Mouse (Mus musculus) lung, postnatal 36 days (tissue): Measurements from ENCODE around the gene Cntrl.
A peak's percentile ranks its signal among the peaks of the same experiment; 100 is the strongest.

ENCODE experiments used
- DNase-seq: peaks from one replicate; pipeline ENCODE4 v3.0.0; 2022; ENCODE audit warnings: mixed read lengths

Gene Cntrl

GRCm38 (mm10) chr2:35131991-35132661 lies 22.8 kb downstream of the Cntrl start:
- peak; percentile 99 for DNase-seq

- no peak for DNase-seq
These were observed 23.4 kb downstream of the Cntrl start for GRCm38 (mm10) chr2:35132662-35133055.

GRCm38 (mm10) chr2:35133891-35134290 lies 24.6 kb downstream of the Cntrl start:
- no peak for DNase-seq

DNA sequence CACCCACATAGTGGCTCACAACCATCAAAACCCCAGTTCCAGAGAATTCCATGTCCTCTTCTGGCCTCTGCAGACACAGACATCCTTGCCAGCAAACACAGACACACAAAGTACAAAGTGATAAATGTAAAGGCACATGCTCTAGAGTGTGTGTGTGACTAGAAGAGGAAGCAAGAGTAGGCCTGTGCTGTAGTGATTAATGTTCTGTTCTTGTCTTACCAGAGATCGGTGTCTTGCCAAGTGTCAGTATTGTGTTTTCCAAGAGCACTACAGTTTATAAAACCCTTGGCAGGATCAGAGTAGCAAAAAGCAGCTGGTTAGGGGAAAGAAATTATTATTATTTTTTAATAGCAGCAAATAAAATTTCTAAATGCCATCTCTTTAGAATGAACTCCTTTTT lies 29.3 kb downstream of the Cntrl start:
- no peak for DNase-seq

DNA sequence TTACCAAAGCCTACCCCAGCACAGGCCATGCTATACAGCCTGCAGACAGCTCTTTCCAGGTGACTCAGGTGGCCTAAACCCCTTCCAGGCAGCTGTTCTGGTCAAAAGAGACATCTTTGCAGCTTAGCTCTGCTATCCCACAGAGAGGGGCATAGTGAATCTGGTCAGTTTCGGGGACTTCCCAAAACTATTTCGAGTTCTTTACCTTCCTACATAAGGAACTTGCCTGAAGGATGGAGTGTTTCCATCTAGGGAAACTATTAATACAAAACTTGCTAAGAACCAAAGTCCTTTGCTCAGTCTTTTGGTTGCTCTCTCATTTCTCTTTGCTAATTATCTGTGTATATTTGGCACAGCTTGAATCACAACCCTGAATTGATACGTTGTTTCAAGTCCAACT lies 32.4 kb downstream of the Cntrl start:
- DNase-seq = no peak

- no peak for DNase-seq
These were observed 39.5 kb downstream of the Cntrl start for GRCm38 (mm10) chr2:35148806-35149205.

- no peak for DNase-seq
These were observed 42.1 kb downstream of the Cntrl start for GRCm38 (mm10) chr2:35151303-35151882.

GRCm38 (mm10) chr2:35153179-35153578 lies 43.9 kb downstream of the Cntrl start:
- DNase-seq = peak; percentile 40

GRCm38 (mm10) chr2:35153844-35154554 lies 44.7 kb downstream of the Cntrl start:
- DNase-seq = no peak

GRCm38 (mm10) chr2:35156985-35157384 lies 47.7 kb downstream of the Cntrl start:
- no peak for DNase-seq

DNA sequence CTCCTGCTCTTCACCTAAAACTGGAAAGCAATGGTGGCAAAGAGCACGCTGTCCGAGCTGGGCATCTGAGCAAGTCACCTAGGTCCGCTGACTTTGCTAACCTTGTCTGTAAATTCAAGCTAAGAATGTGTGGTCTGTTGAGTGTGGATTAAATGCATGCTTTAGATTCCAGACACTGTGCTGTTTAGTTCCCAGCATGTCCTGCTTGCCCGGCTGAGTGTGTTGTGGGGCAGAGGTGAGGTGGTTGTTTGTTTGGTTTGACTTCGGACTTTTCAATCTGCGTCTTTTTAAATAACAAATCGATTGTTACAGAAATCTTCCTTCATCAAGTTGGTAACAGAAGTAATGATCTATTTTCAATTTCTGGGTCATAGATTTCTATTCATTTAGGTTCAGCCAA lies 48.5 kb downstream of the Cntrl start:
- DNase-seq = peak; percentile 25

DNA sequence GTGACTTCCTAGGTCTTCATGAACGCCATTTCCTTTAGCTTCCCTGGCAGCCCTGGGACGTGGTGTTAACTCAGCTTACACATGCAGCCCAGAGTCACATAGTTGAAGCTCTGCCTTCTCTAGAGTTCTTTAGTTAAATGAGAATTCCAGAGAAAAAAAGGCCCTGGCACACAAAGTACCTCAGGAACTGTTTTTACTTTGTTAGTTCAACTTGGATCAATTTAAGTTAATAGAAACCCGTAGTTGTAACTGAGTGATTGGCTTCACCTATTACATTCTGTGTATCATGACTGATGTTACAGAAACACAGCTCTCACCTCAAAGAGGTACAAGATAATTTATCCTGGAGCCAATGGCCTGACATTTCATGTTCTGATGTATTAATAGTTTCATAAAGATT lies 49.1 kb downstream of the Cntrl start:
- DNase-seq = no peak

GRCm38 (mm10) chr2:35160206-35160605 lies 50.9 kb downstream of the Cntrl start:
- peak; percentile 73 for DNase-seq

GRCm38 (mm10) chr2:35161846-35162488 lies 52.7 kb downstream of the Cntrl start:
- DNase-seq = no peak

DNA sequence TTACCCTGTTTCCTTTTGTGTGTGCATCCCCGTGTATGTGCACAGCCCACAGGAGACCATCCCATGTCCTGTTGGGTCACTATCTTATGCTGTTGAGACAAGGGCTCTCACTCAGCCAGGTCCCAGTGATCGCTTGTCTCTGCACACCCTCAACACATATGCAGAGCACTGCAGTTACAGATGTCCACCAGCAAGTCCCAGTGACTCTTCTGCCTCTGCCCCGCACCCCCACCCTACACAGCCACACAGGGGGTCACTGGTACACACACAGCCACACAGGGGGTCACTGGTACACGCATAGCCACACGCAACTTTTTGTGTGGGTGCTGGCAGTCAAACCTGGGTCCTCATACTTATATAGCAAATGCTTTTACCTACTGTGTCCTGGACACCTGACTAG lies 54.1 kb downstream of the Cntrl start:
- DNase-seq = no peak

- no peak for DNase-seq
These were observed 56.1 kb downstream of the Cntrl start for GRCm38 (mm10) chr2:35165416-35165815.

- no peak for DNase-seq
These were observed 57.5 kb downstream of the Cntrl start for GRCm38 (mm10) chr2:35166816-35167215.

DNA sequence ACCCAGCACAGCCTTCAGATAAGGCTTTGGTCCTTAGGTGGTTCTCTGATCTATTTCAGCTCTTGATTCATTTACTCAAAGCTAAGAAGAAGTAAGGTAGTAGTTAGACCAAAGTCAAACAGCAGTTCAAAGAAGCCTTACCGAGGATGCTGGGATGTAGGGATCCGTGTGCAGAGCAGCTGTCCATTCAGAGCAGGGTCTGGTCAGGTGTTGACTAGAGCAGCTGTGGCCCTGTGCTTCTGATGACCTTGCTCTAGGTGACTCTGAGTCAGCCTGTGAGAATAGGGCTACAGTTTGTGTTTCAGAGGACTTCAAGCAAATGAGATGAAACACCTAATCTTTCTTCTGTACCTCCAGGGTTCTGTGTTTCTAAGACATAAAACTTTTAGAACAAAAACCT lies 60.2 kb downstream of the Cntrl start:
- DNase-seq = no peak

- peak; percentile 90 for DNase-seq
These were observed 62.1 kb downstream of the Cntrl start for GRCm38 (mm10) chr2:35171341-35171861.

DNA sequence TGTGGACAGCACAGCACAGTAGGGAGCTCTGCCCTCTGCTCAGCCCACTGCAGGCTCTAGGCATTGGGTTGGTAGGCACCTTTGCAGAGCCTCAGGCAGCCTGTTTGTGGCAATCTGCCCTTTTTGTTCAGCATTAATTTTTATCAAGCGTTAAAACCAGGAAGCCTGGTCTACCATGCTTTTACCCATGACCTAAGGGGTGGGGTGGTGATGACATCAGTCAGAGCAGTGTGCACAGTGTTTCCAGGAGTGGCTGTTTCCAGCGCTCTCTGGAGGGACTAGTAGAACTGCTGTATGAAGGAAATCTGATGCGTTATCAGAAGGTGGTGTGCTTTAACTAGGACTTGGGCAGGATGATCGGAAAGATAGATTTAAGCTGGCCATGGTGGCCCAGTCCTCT lies 63.0 kb downstream of the Cntrl start:
- no peak for DNase-seq

DNA sequence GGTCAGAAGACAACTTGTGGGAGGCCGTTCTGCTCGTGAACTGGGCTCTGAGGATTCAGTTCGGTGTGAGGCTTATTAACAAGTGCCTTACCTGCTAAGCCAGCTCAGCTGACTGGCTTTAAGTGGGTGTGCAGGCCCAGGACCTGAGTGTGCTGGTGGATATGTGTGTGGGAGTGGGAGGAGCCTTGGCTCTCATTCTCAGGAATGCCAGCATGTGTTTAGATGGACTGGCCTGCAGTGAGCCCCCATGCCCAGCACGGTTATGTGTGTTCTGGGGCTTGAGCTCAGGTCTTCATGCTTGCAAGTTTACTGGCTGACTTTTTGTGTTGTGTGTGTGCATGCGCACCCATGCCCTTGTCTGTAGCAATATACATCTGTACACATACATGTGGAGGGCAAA lies 64.4 kb downstream of the Cntrl start:
- DNase-seq = no peak

GRCm38 (mm10) chr2:35174100-35174499 lies 64.8 kb downstream of the Cntrl start:
- DNase-seq = peak; percentile 38

DNA sequence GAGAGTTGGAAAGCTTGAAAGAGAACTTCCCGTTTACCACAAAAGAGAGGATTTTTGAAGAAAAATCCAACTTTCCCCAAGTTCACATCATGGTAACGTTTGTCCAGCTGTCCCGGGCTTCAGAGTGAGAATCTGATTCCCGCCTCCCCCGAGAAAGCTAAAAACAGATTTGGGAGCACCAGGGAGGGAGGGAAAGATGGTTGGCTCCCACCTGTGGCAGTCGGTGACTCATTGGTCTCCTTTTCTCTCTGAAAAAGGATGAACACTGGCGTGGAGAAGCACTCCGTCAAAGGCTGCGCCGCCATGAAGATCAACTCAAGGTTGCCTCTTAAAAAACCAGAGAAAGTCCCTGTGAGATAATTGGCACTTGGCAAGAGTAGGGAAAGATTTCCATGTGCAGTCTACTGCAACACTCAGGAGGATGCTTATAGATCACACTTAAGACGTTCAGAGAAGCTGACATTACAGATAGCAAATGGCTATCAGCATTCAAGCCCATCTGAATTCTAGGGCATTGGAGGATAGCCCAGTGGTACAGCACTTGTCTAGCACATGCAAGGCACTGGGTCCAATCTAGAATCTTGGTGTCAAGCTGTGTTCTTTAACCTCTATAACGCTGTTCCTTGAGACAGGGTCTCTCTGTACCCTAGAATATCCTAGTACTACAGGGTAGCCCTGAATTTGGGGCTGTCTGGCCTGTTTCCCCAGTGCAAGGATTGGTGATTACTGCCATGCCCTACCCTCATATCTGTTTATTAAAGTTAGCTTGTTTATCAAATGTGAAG lies 66.2 kb downstream of the Cntrl start:
- DNase-seq = no peak
